Mouse (Mus musculus) layer of hippocampus, postnatal 36 days (tissue): ENCODE results near the gene Vmn1r188. TPM values are rescaled to one million over a fixed set of nuclear protein-coding genes. Genes with fewer than 3 reads are reported as not detected.
A peak's percentile ranks its signal among the peaks of the same experiment; 100 is the strongest.
"Not testable (repeated sequence)": the region's sequence is repeated elsewhere in the genome, so short reads cannot be mapped to it uniquely, and the experiment has no call there.

Experiments
- DNase-seq, 2 experiments: peaks; one replicate each; pipeline ENCODE4 v3.0.0; 2022
- microRNA-seq, 2 experiments: library from miRNA; unstranded; fragments of <30 nt; microRNA quantifications; one replicate each; pipeline ENCODE4 v1.2.0; 2021
- total RNA-seq, 2 experiments: library from RNA; stranded (reverse); gene quantifications; 2 replicates each; pipeline ENCODE4 v1.2.3; 2021

The Vmn1r188 gene
- total RNA-seq, 2 experiments from 2014 or later: not detected

- DNase-seq: no peak
Measured at GRCm38 (mm10) chr13:22049737-22050440, 34.4 kb upstream of the Vmn1r188 start.

DNA sequence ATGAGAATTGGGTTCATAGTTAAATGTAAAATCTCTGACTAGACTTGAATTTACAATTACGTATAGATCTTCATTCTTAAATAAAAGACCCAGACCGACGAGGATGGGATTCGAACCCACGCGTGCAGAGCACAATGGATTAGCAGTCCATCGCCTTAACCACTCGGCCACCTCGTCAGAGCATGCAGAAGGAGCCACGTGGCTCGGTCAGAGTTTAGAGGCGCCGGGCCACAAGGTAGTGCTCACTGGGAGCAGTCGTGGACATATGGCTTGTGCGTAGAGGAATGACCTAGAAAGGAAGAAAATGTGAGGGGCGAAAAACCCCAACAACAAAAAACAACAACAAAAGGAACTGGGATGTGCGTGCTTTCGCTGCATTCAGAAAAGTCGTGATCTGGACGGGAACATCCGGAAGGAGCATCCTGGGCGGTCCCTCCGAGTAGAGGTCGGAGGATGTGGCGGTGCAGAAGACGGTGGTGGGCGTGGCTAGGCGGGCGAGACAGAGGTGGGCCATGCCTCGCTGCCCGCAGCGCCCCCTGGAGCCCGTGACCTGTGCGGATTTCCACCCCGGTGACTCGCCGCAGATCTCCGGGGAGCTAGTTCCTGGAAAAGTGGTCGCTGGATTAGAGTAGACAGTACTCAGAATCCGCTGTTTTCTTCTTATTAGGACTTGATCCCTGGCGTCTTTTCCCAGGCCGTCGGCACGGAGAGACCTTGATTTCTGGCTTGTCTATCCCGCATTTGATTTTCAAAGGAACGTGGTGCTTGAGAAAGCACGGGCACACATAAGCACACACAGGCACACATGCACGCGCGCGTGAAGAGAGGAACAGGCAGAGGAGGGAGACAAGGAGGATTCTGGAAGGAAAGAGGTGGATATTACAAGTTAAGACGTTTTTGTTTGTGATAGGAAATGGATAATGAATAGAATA is 33.4 kb upstream of the Vmn1r188 start:
- peak; percentile 89 to 90 for DNase-seq

DNA sequence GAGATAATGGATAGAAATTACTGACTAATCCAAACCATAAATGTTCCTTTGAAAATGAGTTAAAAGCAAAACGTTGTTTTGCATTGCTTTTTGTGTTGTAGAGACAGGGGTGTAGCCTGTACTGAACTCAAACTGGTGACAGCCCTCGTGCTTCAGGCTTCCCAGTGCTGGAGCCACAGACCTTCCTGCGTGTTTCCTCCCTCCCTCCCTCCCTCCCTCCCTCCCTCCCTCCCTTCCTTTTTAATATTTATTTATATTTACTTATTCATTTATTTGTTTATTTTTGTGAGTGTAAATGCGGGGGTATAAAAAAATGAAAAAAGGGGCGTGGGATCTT is 32.7 kb upstream of the Vmn1r188 start:
- no peak for DNase-seq

DNA sequence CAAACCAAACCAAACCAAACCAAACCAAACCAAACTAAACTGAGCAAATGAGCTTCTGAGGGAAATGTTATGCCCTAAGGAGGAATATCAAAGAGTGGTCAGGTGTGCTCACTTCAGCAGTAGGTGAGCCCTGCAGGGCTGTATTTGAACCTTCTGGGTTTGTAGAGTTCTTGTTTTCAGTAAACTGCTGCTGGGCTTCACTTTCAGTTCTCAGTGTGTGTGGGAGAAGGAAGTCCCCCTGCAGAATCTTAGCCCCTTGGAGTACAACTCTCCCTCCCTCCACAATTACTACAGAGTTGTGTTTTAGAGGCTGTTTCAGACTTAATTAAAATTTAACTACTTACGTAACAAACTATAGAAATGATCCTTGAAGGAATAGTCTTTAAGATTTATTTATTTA is 30.5 kb upstream of the Vmn1r188 start:
- DNase-seq: no peak

- DNase-seq: no peak
Measured at GRCm38 (mm10) chr13:22061422-22061821, 22.8 kb upstream of the Vmn1r188 start.

DNA sequence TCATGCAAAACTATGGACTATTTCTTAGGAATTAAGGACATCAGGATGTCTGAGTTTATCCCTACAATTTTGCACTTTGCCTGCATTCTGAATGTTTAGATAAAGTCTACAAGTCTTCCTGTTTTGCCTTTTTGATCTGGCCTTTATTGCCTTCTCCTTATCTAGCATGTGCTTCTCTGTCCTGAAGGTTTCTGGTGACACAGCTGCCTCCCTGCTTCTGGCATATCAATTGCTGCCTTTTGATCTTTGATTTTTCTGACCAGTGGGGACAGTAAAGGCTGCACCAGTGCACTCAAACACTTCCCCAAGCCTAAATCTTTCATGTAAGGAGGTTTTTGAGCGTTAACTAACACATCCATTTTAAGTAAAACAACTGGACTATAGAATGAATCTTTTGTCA is 20.8 kb upstream of the Vmn1r188 start:
- DNase-seq: no peak

DNA sequence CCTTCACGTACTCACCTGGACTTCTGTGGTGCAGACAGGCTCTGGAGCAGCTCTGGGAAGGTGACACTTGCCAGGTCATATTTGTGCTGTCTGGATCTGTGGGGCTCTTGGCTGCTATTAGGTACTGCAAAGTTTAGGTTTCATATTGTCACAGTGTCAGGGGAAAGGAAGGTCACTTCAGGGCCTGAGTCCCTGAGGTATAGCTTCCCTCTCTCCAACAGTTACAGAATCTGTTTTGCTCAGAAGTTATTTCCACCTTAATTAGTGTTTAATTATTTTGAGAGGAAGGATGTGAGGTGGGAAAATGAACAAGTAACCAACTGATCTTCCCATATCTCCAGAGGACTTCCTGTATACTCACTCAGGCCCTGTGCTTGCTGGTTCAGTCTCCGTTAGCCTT is 21.5 kb downstream of the Vmn1r188 start, which contains the start of gene Vmn1r189:
Gene Vmn1r189 (minus strand): TSS at position 101 of the 400 bp plus-strand sequence.
- not testable (repeated sequence) for DNase-seq

DNA sequence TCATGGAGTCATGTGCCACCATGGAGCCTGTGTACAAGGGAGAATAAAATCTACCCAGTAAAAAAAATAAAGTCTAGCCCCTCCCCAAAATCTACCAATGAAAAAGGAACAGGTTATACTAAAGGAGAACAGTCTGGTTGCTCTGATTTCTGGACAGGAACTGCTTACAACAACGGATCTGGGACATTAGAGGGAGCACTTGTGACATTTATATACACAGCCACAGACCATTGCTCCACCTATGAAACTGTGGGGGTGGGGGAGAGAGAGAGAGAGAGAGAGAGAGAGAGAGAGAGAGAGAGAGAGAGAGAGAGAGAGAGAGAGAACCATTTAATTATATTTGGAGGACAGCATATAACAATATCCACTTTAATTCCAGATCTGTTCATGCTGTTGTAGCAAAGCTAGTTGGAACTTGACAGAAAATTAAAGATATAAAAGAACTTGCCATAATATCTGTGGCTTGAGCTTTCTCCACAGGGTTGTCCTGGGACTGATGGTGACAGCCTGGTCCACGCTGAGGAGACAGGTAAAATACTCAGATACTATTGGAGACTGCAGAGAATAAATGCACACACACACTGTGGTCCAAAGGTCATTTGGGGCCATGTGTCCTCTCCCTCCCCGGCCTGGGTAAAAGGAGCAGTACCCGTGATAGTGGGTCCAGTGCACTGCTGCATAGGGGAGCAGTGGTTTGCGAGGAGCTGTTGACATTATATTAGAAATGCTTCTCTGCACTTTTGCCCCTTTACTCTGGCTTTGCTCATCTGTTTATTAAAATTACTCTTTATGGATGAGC is 52.5 kb downstream of the Vmn1r188 start:
- not testable (repeated sequence) for DNase-seq

Small RNA genes lying within 50 kb of the gene (microRNA-seq; reads per million reads assigned to microRNA genes)
- gene Gm26300: 0 reads per million in 2 experiments
- gene Gm44390: 0 reads per million in 2 experiments
- 0 reads per million in 2 experiments for gene Gm44486

Other genes with a start within 250 kb of the Vmn1r188 start
- 1 to 10 TPM; 2.6 to 5.2 TPM for gene Zfp184, start 139.3 kb upstream of the Vmn1r188 start, total RNA-seq
- not detected for gene Pom121l2, start 103.2 kb upstream of the Vmn1r188 start, total RNA-seq
- gene Prss16, start 74.7 kb upstream of the Vmn1r188 start, total RNA-seq: under 1 TPM; 0.25 to 0.42 TPM
- gene Hist1h2ah, start 48.9 kb upstream of the Vmn1r188 start, total RNA-seq: 10 to 100 TPM; 11.4 to 25.4 TPM
- gene Hist1h2bk, start 48.6 kb upstream of the Vmn1r188 start, total RNA-seq: 10 to 100 TPM; 30.5 to 35.2 TPM
- gene Hist1h4i, start 43.1 kb upstream of the Vmn1r188 start, total RNA-seq: 10 to 100 TPM; 72.6 to 72.8 TPM
- 10 to 100 TPM; 13.7 to 21.6 TPM for gene Hist1h2ag, start 41.5 kb upstream of the Vmn1r188 start, total RNA-seq
- gene Hist1h2bj, start 41.2 kb upstream of the Vmn1r188 start, total RNA-seq: 10 to 100 TPM; 12.5 to 16.9 TPM
- gene Vmn1r189, start 21.4 kb downstream of the Vmn1r188 start, total RNA-seq: not detected
- gene Vmn1r191, start 99.5 kb downstream of the Vmn1r188 start, total RNA-seq: not detected
- not detected for gene Vmn1r192, start 106.7 kb downstream of the Vmn1r188 start, total RNA-seq
- not detected for gene Vmn1r193, start 138.7 kb downstream of the Vmn1r188 start, total RNA-seq
- gene Vmn1r194, start 159.8 kb downstream of the Vmn1r188 start, total RNA-seq: not detected
- not detected for gene Vmn1r195, start 186.1 kb downstream of the Vmn1r188 start, total RNA-seq
- not detected for gene Vmn1r196, start 205.5 kb downstream of the Vmn1r188 start, total RNA-seq
- gene Vmn1r197, start 240.1 kb downstream of the Vmn1r188 start, total RNA-seq: not detected